Mouse (Mus musculus) brain, embryonic 14.5 days (tissue): Measurements from ENCODE around the gene Zbp1.

Source experiments
- CTCF ChIP-seq: fragments of 200-500 bp; IDR thresholded peaks from 2 replicates; pipeline ENCODE4 v1.5.1; 2012; ENCODE audit warnings: inconsistent platforms, mild to moderate bottlenecking, moderate library complexity, borderline replicate concordance; ENCODE audit not compliant: insufficient read depth, insufficient read length; ENCODE audit errors: extremely low read depth
- POLR2A ChIP-seq: fragments of 200-500 bp; IDR thresholded peaks from 2 replicates; pipeline ENCODE4 v1.6.1; 2012; ENCODE audit warnings: mild to moderate bottlenecking, inconsistent platforms, borderline replicate concordance; ENCODE audit not compliant: poor library complexity, insufficient read depth, insufficient read length, severe bottlenecking; ENCODE audit errors: extremely low read depth

DNA sequence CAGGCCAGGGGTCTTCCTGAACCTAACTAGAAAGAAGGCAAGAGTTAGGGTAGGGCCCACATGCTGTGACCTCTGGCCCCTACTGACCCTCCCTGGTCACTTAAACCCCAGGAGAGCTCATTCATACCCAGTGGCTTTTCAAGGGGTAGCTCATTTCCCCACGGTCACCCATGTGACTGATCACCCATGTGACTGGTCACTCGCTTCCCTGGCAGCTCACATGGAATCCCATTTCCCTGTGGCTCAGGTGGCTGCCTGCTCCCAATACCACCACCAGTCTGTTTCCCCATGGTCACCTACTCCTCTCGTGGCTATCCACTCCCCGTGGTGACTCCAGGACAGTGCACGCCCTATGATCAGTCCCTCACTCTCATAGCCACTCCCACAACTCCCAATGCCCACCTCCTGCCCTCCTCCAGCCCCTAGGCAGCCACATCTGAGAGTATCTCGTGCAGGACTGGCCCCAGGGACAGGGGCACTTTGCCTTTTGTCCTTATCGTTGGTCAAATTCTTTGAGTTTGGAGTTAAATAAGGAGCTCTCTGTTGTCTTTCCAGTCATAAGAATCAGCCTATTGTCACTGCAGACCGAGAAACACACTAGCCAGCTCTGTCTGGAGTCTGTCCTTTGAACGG, 39.9 kb upstream of the Zbp1 start:
- no peak for TF ChIP-seq POLR2A
- no peak for TF ChIP-seq CTCF
